Mouse (Mus musculus) embryonic fibroblast, embryonic 13.5 days (primary cell): Measurements from ENCODE around the gene Zmynd12. TPM values are rescaled to one million over a fixed set of nuclear protein-coding genes. Genes with fewer than 3 reads are reported as not detected.
A peak's percentile ranks its signal among the peaks of the same experiment; 100 is the strongest.

Experiments
- H3K27ac ChIP-seq: 2 replicates; pipeline ENCODE4 v1.5.1; 2012; ENCODE audit warnings: low read length, control low read depth, inconsistent platforms; ENCODE audit not compliant: insufficient read depth
- H3K4me1 ChIP-seq: 2 replicates; pipeline ENCODE4 v1.6.1; 2011; ENCODE audit warnings: low read length; ENCODE audit not compliant: control insufficient read depth, insufficient read depth
- H3K4me3 ChIP-seq: 2 replicates; pipeline ENCODE4 v1.5.1; 2011; ENCODE audit warnings: mild to moderate bottlenecking, control low read depth, low read length; ENCODE audit not compliant: insufficient read depth
- CTCF ChIP-seq: IDR thresholded peaks from 2 replicates; pipeline ENCODE4 v1.5.1; 2011; ENCODE audit warnings: mild to moderate bottlenecking, control low read depth, low read length, moderate library complexity, borderline replicate concordance; ENCODE audit not compliant: insufficient read depth
- POLR2A ChIP-seq: IDR thresholded peaks from 2 replicates; pipeline ENCODE4 v1.6.1; 2011; ENCODE audit warnings: low read depth, mild to moderate bottlenecking, control low read depth, low read length, moderate library complexity
- polyA plus RNA-seq: library from polyadenylated mRNA; stranded (reverse); fragments of >200 nt; gene quantifications from 2 replicates; pipeline ENCODE4 v1.2.4, GENCODE M21; 2011; ENCODE audit warnings: low read depth; ENCODE audit not compliant: missing spikeins, insufficient read length

Zmynd12 gene
- not detected in 2 replicates for polyA plus RNA-seq

- peak within 1 kb of the TSS; percentile 74 for H3K27ac ChIP-seq
- peak within 1 kb of the TSS; percentile 73 for H3K4me3 ChIP-seq
- TF ChIP-seq POLR2A (peak; percentile 81), CTCF (no peak)
- peaks cover 5% of the 10 kb centered on the region for H3K4me1 ChIP-seq
These were observed at the start of gene Zmynd12, which contains the start of gene Ppcs for GRCm38 (mm10) chr4:119422294-119422964. Gene Zmynd12, plus strand, starts transcription at chr4:119422814. Gene Ppcs, minus strand, starts transcription at chr4:119422420.

DNA sequence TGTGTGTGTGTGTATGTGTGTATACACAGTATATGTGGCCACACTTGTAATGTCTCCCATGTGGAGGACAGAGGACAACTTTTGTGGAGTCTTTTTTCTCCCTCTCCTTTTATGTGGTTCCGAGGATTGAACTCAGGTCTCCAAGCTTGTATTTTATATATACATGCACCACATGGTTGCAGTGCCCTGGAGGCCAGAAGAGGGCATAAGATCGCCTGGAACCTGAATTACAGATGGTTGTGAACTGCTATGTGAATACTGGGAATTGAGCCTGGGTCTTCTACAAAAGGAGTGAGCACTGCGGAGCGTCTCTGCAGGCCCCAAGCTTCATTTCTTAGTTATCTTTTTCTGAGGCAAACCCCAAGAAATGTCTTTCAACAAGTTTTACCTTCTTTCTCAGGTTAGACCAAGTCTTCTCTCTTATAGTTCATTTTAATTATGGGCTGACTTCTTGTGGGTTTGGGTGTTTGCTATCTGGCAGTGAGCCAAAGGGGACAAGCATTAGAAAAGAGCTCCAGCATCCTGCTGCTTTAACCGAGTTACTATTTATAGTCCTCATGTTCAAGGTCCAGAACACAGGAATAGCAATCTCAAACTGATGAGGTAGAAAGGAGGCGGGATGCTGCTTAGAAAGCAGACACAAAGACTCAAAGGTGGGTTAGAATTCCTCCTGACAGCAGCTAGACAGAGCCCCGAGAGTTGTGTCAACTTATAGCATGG is 41.0 kb upstream of the Zmynd12 start:
- TF ChIP-seq POLR2A (no peak), CTCF (no peak)
- H3K4me1 ChIP-seq = peaks cover 4% of the 10 kb centered on the region; the same call in 1 of the 2 replicates
- no peak overlapping the region for H3K27ac ChIP-seq
- no peak overlapping the region for H3K4me3 ChIP-seq

DNA sequence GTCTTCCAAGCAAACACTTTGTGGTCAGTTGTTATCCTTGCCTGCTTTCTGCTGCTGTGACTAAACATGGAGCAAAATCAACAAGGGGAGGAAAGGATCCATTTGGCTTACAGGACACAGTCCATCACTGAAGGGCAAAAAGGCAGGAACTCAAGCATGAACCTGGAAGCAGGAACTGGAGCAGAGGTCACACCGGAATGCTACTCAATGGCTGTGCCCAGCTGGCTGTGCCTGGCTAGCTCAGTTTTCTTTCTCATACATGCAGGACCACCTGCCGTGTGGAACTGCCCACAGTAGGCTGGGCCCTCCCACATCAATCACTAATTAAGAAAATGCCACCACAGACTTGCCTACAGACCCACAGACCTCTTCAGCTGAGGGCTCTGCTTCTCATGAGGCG is 33.4 kb upstream of the Zmynd12 start:
- Histone ChIP-seq H3K4me3 (no peak overlapping the region), H3K4me1 (no peaks in the 10 kb centered on the region), H3K27ac (no peak overlapping the region)
- TF ChIP-seq POLR2A = no peak
- TF ChIP-seq CTCF = no peak

DNA sequence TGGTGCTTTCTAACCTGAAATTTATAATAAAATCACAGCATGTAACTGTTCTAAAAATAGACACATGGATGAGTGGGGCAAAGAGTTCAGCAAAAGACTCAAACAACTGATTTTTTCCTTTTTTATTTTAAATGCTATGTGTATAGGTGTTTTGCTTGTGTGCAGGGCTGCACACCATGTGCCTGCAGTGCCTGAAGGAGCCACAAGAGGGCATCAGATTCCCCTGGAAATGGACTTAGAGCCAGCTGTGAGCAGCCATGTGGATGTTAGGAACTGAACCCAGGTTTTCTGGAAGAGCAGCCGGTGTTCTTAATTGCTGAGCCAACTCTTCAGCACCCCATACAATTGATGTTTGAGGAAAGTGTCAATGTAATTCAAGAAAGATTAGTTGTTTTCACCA is 32.2 kb upstream of the Zmynd12 start:
- no peak overlapping the region for H3K27ac ChIP-seq
- H3K4me3 ChIP-seq = no peak overlapping the region
- H3K4me1 ChIP-seq = no peaks in the 10 kb centered on the region
- TF ChIP-seq POLR2A (no peak), CTCF (peak; percentile 49; the same call in 1 of the 2 replicates)

GRCm38 (mm10) chr4:119398751-119399150 is 23.9 kb upstream of the Zmynd12 start:
- Histone ChIP-seq H3K27ac (no peak overlapping the region), H3K4me3 (no peak overlapping the region), H3K4me1 (no peaks in the 10 kb centered on the region)
- TF ChIP-seq POLR2A (no peak), CTCF (no peak)

- TF ChIP-seq CTCF = no peak
- Histone ChIP-seq H3K27ac (no peak overlapping the region), H3K4me1 (no peaks in the 10 kb centered on the region), H3K4me3 (no peak overlapping the region)
These were observed 21.7 kb upstream of the Zmynd12 start for GRCm38 (mm10) chr4:119400896-119401295.

DNA sequence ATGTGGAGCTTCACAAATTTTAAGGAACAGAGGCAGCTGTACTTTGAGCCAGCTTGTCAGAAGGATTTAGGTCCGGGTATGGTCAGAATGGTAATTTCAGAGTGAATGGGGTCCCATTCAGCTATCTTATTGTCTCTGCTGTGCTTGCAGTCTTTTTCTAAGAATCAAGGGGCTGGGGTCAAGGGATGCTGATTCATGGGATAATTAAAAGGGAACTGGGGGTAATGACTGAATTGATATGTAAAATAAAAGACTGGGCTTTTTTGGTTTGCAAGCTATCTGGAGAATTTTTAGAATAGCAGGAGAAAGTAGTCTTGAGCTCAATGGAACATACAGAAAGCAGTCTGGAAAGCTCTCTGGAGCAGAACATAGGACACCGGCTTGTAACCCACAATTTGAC is 19.2 kb upstream of the Zmynd12 start:
- TF ChIP-seq POLR2A (no peak), CTCF (no peak)
- Histone ChIP-seq H3K4me1 (no peaks in the 10 kb centered on the region), H3K4me3 (no peak overlapping the region), H3K27ac (no peak overlapping the region)

GRCm38 (mm10) chr4:119411877-119412650 is 10.6 kb upstream of the Zmynd12 start:
- TF ChIP-seq POLR2A (no peak), CTCF (no peak)
- no peak overlapping the region for H3K4me3 ChIP-seq
- H3K27ac ChIP-seq = no peak overlapping the region

GRCm38 (mm10) chr4:119412791-119413190 is 9.8 kb upstream of the Zmynd12 start:
- TF ChIP-seq CTCF (no peak), POLR2A (no peak)
- no peaks in the 10 kb centered on the region for H3K4me1 ChIP-seq

More at GRCm38 (mm10) chr4:119411877-119412650, 10.6 kb upstream of the Zmynd12 start:
- H3K4me1 ChIP-seq = no peaks in the 10 kb centered on the region

More at GRCm38 (mm10) chr4:119412791-119413190, 9.8 kb upstream of the Zmynd12 start:
- no peak overlapping the region for H3K27ac ChIP-seq
- H3K4me3 ChIP-seq = no peak overlapping the region
